Mouse (Mus musculus): ENCODE data around the gene Atf1. TPM values are rescaled to one million over a fixed set of nuclear protein-coding genes. Genes with fewer than 3 reads are reported as not detected.
"Not testable (repeated sequence)": the region's sequence is repeated elsewhere in the genome, so short reads cannot be mapped to it uniquely, and the experiment has no call there.

Atf1 gene
- polyA plus RNA-seq, 1 experiment, result 21.9 TPM

DNA sequence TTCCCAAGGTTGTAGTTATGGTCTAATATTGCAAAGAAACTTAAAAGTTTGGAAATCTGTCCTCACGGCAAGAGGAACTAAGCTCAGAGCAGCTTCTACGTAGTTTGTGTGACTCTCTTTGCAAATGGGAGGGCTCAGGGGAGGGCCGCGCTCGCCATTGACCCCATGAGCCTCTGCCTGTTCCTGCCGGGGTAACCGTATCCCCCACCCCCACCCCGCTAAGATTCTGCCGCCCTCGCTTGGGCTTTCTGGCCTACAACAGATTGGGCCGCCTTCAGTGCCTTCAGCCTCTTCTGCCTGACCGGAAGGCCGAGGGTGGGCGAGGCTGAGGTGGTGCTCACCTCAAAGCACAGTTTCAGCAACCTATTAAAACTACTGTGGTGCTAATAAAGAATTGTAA is 43.8 kb downstream of the Atf1 start:
- Histone ChIP-seq H3K79me2 (ENCODE audit: control insufficient read depth, insufficient read depth) (no peaks in the 10 kb centered on the region), H3K36me3 (ENCODE audit: control insufficient read depth, insufficient read depth) (no peaks in the 10 kb centered on the region), H3K4me2 (ENCODE audit: low read depth) (no peak overlapping the region), H3K27me3 (ENCODE audit: control insufficient read depth, insufficient read depth, insufficient read length) (no peaks in the 10 kb centered on the region), H3ac (ENCODE audit: control insufficient read depth, insufficient read length) (no peak overlapping the region), H3K4me3 (no peak overlapping the region)
- TF ChIP-seq USF1 (IDR thresholded peaks at IDR 0.05; ENCODE audit: low read depth) (no peak), CEBPB (IDR thresholded peaks at IDR 0.05; ENCODE audit: insufficient read depth, poor library complexity, severe bottlenecking) (no peak), POLR2A (IDR thresholded peaks at IDR 0.05; ENCODE audit: insufficient read length, low read depth) (no peak), TCF3 (IDR thresholded peaks at IDR 0.05; ENCODE audit: insufficient read length, low read depth) (no peak), REST (IDR thresholded peaks at IDR 0.05; ENCODE audit: insufficient read depth, insufficient read length) (no peak), POLR2AphosphoS2 (IDR thresholded peaks at IDR 0.05; ENCODE audit: insufficient read length, low read depth) (no peak), TCF12 (IDR thresholded peaks at IDR 0.05; ENCODE audit: insufficient read depth, poor library complexity, severe bottlenecking) (no peak), E2F4 (IDR thresholded peaks at IDR 0.05; ENCODE audit: insufficient read depth) (no peak)

DNA sequence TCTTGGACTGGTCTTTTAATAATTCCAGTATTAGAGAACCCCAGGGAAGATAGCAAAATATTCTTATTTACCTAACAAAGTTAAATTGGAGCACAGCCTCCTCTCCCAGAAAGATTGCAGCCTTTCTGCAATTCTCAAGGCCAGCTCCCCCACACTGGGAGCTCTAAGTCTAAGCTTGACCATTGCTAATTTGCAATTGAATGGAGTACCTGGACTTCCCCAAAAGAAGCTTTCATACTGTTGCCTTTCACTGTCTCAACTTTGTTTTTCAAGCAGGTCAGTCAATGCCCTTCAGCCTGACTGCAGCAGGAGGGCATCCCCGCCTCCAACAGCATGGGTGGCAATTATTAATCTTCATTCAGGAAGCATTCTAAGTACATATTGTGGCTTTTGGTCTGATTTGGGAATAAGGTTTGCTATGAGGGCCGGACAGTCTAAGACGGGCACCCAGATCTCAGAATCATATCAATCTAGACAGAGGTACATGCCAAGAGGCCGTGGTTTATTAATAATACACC is 46.2 kb downstream of the Atf1 start:
- H3K4me2 ChIP-seq (ENCODE audit: low read depth); H3K36me3 ChIP-seq (ENCODE audit: control insufficient read depth, insufficient read depth); H3K4me3 ChIP-seq; H3K79me2 ChIP-seq (ENCODE audit: control insufficient read depth, insufficient read depth); H3ac ChIP-seq (ENCODE audit: control insufficient read depth, insufficient read length); H3K27me3 ChIP-seq (ENCODE audit: control insufficient read depth, insufficient read depth, insufficient read length): not testable (repeated sequence)

DNA sequence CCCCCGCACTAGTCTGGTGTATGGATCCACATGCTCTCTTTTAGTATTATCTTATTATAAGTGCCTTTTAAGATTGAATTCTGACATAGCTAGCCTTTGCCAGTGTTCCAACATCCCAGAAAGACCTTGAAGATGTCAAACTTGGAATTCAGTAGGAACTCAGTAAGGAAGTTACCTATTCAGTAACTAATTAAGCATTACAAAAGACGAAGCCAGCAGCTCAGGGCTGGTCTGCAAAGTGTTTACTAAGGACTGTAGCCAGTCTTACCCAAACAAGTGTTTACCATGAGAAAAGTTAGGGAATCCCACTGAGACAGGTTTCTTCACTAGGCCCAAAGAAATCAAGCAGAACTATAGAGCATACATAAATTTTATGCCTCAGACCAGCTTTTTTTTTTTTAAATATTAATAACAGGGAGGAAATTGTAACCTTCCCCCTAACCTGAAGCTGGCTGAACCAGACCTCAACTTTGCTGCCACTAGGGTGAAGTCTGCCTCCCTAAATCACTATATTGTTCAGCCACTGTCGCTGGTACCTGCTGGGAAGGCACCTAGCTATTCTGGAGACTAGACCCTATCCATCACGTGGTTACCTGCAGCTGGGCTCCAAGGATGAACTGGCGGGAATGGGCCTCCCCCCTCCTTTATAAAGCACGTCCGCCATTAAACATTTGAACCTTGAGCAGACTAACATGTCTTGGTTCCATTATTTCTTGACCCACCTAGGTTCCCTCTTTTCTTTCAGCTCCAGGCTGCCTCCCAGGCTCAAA is 47.4 kb downstream of the Atf1 start:
- Histone ChIP-seq H3K4me3 (no peak overlapping the region), H3K4me2 (ENCODE audit: low read depth) (no peak overlapping the region), H3K79me2 (ENCODE audit: control insufficient read depth, insufficient read depth) (no peaks in the 10 kb centered on the region), H3ac (ENCODE audit: control insufficient read depth, insufficient read length) (no peak overlapping the region), H3K36me3 (ENCODE audit: control insufficient read depth, insufficient read depth) (no peaks in the 10 kb centered on the region), H3K27me3 (ENCODE audit: control insufficient read depth, insufficient read depth, insufficient read length) (no peaks in the 10 kb centered on the region)
- TF ChIP-seq TCF12 (IDR thresholded peaks at IDR 0.05; ENCODE audit: insufficient read depth, poor library complexity, severe bottlenecking) (no peak), MYOG (IDR thresholded peaks at IDR 0.05; ENCODE audit: control insufficient read depth in 1 of 3, insufficient read depth in 1 of 3, insufficient read length in 2 of 3, low read depth in 2 of 3) (no peak), CEBPB (IDR thresholded peaks at IDR 0.05; ENCODE audit: insufficient read depth, poor library complexity, severe bottlenecking) (no peak), SRF (IDR thresholded peaks at IDR 0.05; ENCODE audit: control insufficient read depth, insufficient read length, low read depth) (no peak), MYOD1 (IDR thresholded peaks at IDR 0.05; ENCODE audit: control insufficient read depth in 1 of 3, insufficient read length in 2 of 3, low read depth in 2 of 3) (no peak)

DNA sequence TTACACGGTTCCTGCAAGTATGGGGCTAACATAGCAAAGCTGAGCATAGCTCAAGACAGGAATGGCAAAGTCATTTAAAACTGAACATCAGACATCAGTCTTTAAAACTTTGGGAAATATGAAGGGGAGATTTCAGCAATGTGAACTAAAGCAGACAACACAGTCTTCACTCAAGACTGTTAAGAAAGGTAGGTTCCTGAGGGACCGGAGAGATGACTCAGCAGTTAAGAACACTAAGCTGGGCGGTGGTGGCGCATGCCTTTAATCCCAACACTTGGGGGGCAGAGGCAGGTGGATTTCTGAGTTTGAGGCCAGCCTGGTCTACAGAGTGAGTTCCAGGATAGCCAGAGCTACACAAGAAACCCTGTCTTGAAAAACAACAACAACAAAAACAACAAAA is 48.8 kb downstream of the Atf1 start:
- H3K4me2 ChIP-seq (ENCODE audit: low read depth), result no peak overlapping the region
- no peak overlapping the region for H3K4me3 ChIP-seq
- no peaks in the 10 kb centered on the region for H3K36me3 ChIP-seq (ENCODE audit: control insufficient read depth, insufficient read depth)
- H3ac ChIP-seq (ENCODE audit: control insufficient read depth, insufficient read length), result no peak overlapping the region
- H3K27me3 ChIP-seq (ENCODE audit: control insufficient read depth, insufficient read depth, insufficient read length), result no peaks in the 10 kb centered on the region
- H3K79me2 ChIP-seq (ENCODE audit: control insufficient read depth, insufficient read depth), result no peaks in the 10 kb centered on the region
- TF ChIP-seq TCF3 (IDR thresholded peaks at IDR 0.05; ENCODE audit: insufficient read length, low read depth) (no peak), SRF (IDR thresholded peaks at IDR 0.05; ENCODE audit: control insufficient read depth, insufficient read length, low read depth) (no peak), USF1 (IDR thresholded peaks at IDR 0.05; ENCODE audit: low read depth) (no peak), E2F4 (IDR thresholded peaks at IDR 0.05; ENCODE audit: insufficient read depth) (no peak), REST (IDR thresholded peaks at IDR 0.05; ENCODE audit: insufficient read depth, insufficient read length) (no peak), MAX (IDR thresholded peaks at IDR 0.05; ENCODE audit: low read depth) (no peak), TCF12 (IDR thresholded peaks at IDR 0.05; ENCODE audit: insufficient read depth, poor library complexity, severe bottlenecking) (no peak), MYOD1 (IDR thresholded peaks at IDR 0.05; ENCODE audit: control insufficient read depth in 1 of 3, insufficient read length in 2 of 3, low read depth in 2 of 3) (no peak), POLR2AphosphoS2 (IDR thresholded peaks at IDR 0.05; ENCODE audit: insufficient read length, low read depth) (no peak)

DNA sequence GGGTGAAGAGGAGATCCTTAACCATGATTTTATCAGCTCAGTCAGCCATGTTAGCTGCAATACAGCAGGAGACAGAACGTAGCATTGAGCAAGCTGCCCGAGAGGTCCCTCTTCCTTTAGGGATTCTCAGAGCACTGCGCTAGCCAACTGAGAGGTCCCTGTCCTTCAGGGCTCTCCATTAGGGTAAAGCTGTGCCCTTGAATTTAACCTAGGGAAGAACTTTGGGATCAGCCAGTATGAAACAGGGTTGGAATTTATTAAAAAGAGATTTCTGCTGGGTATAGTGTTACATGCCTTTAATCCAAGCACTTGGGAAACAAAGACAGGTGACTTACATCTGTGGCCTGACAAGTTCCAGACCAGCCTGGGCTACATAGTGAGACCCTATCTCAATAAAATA is 50.0 kb downstream of the Atf1 start:
- Histone ChIP-seq H3K36me3 (ENCODE audit: control insufficient read depth, insufficient read depth) (no peaks in the 10 kb centered on the region), H3K79me2 (ENCODE audit: control insufficient read depth, insufficient read depth) (no peaks in the 10 kb centered on the region), H3K4me3 (no peak overlapping the region), H3K4me2 (ENCODE audit: low read depth) (no peak overlapping the region), H3ac (ENCODE audit: control insufficient read depth, insufficient read length) (no peak overlapping the region), H3K27me3 (ENCODE audit: control insufficient read depth, insufficient read depth, insufficient read length) (no peaks in the 10 kb centered on the region)
- no peak for TF ChIP-seq MAX (IDR thresholded peaks at IDR 0.05; ENCODE audit: low read depth)
- TF ChIP-seq TCF3 (IDR thresholded peaks at IDR 0.05; ENCODE audit: insufficient read length, low read depth), result no peak
- TF ChIP-seq MYOG (IDR thresholded peaks at IDR 0.05; ENCODE audit: control insufficient read depth in 1 of 3, insufficient read depth in 1 of 3, insufficient read length in 2 of 3, low read depth in 2 of 3), result no peak
- no peak for TF ChIP-seq POLR2A (IDR thresholded peaks at IDR 0.05; ENCODE audit: insufficient read length, low read depth)
- TF ChIP-seq CEBPB (IDR thresholded peaks at IDR 0.05; ENCODE audit: insufficient read depth, poor library complexity, severe bottlenecking), result no peak
- TF ChIP-seq TCF12 (IDR thresholded peaks at IDR 0.05; ENCODE audit: insufficient read depth, poor library complexity, severe bottlenecking), result no peak
- TF ChIP-seq SRF (IDR thresholded peaks at IDR 0.05; ENCODE audit: control insufficient read depth, insufficient read length, low read depth), result no peak
- TF ChIP-seq MYOD1 (IDR thresholded peaks at IDR 0.05; ENCODE audit: control insufficient read depth in 1 of 3, insufficient read length in 2 of 3, low read depth in 2 of 3), result no peak
- TF ChIP-seq POLR2AphosphoS2 (IDR thresholded peaks at IDR 0.05; ENCODE audit: insufficient read length, low read depth), result no peak
- no peak for TF ChIP-seq USF1 (IDR thresholded peaks at IDR 0.05; ENCODE audit: low read depth)
- TF ChIP-seq E2F4 (IDR thresholded peaks at IDR 0.05; ENCODE audit: insufficient read depth), result no peak
- TF ChIP-seq REST (IDR thresholded peaks at IDR 0.05; ENCODE audit: insufficient read depth, insufficient read length), result no peak

Data from myocyte (in vitro differentiated cells).